Mouse (Mus musculus) heart, embryonic 13.5 days (tissue): ENCODE measurements around the gene Zic5. TPM values are rescaled to one million over a fixed set of nuclear protein-coding genes. Genes with fewer than 3 reads are reported as not detected.

Experiments used
- ATAC-seq: fragments of 200-750 bp; cut with Nextera tagmentation; 2 replicates; pipeline ENCODE4 v1.8.0; 2017; ENCODE audit warnings: moderate TSS enrichment; ENCODE audit not compliant: insufficient number of reproducible peaks, low FRiP score, low TSS enrichment; ENCODE audit errors: extremely low read depth
- H3K27ac ChIP-seq: fragments of 300-500 bp; sonication (generic); replicated peaks from 2 replicates; pipeline ENCODE4 v1.5.1; 2015; ENCODE audit warnings: moderate library complexity, mild to moderate bottlenecking, inconsistent platforms
- H3K27me3 ChIP-seq: fragments of 300-500 bp; sonication (generic); replicated peaks from 2 replicates; pipeline ENCODE4 v1.6.1; 2015; ENCODE audit warnings: mild to moderate bottlenecking, inconsistent platforms
- H3K36me3 ChIP-seq: fragments of 300-500 bp; sonication (generic); 2 replicates; pipeline ENCODE4 v1.6.1; 2015; ENCODE audit warnings: mild to moderate bottlenecking, inconsistent platforms
- H3K4me1 ChIP-seq: fragments of 300-500 bp; sonication (generic); 2 replicates; pipeline ENCODE4 v1.6.1; 2015; ENCODE audit warnings: inconsistent platforms
- H3K4me2 ChIP-seq: fragments of 300-500 bp; sonication (generic); 2 replicates; pipeline ENCODE4 v1.6.1; 2015; ENCODE audit warnings: inconsistent platforms, mild to moderate bottlenecking, moderate library complexity
- H3K4me3 ChIP-seq: fragments of 300-500 bp; sonication (generic); 2 replicates; pipeline ENCODE4 v1.5.1; 2015; ENCODE audit warnings: moderate library complexity, mild to moderate bottlenecking, inconsistent platforms
- H3K9ac ChIP-seq: fragments of 300-500 bp; sonication (generic); 2 replicates; pipeline ENCODE4 v1.6.1; 2015; ENCODE audit warnings: inconsistent platforms, mild to moderate bottlenecking, moderate library complexity
- H3K9me3 ChIP-seq: fragments of 300-500 bp; sonication (generic); 2 replicates; pipeline ENCODE4 v1.6.1; 2016; ENCODE audit warnings: inconsistent platforms
- WGBS: fragments of 180-500 bp; shearing (Covaris S2); methylation state at CpG from one replicate; pipeline ENCODE4 v1.1.7; 2015; ENCODE audit warnings: mixed read lengths; 5-methylcytosine and 5-hydroxymethylcytosine counted together
- polyA plus RNA-seq: library from polyadenylated mRNA; unstranded; fragments of >200 nt; fragmentation: Nextera tagmentation; extraction: Ambion mirVana; gene quantifications from 2 replicates; pipeline ENCODE4 v1.2.1, GENCODE M21; 2015

Zic5 gene
- polyA plus RNA-seq, 1 experiment from 2014 or later = not detected

- Histone ChIP-seq H3K9ac (peak within 1 kb of the TSS; percentile 24), H3K36me3 (no peaks in the 10 kb centered on the region), H3K27ac (no peak within 1 kb of the TSS), H3K4me3 (peak within 1 kb of the TSS; percentile 50), H3K4me1 (peaks cover 19% of the 10 kb centered on the region), H3K4me2 (peak within 1 kb of the TSS; percentile 83), H3K9me3 (no peaks in the 10 kb centered on the region), H3K27me3 (peaks cover 98% of the 10 kb centered on the region)
- 2% methylated on average over 58 of the region's 59 CpGs for WGBS
- no peak for ATAC-seq
Observed at GRCm38 (mm10) chr14:122450496-122451382, 14.7 kb downstream of the Zic5 start, which contains the start of gene Gm5089. TSS of gene Gm5089 (minus strand) at chr14:122451115.

GRCm38 (mm10) chr14:122449601-122450495, 15.6 kb downstream of the Zic5 start:
- Histone ChIP-seq H3K36me3 (no peaks in the 10 kb centered on the region), H3K9ac (peak overlapping the region; percentile 24; the same call in 1 of the 2 replicates), H3K4me3 (peak overlapping the region; percentile 50), H3K27me3 (peaks cover 94% of the 10 kb centered on the region), H3K9me3 (no peaks in the 10 kb centered on the region), H3K4me2 (peak overlapping the region; percentile 83), H3K27ac (no peak overlapping the region), H3K4me1 (peaks cover 19% of the 10 kb centered on the region)
- no peak for ATAC-seq
- 4% methylated on average over 29 of the region's 29 CpGs for WGBS

- Histone ChIP-seq H3K9me3 (no peaks in the 10 kb centered on the region), H3K27ac (no peak overlapping the region), H3K4me1 (peaks cover 4% of the 10 kb centered on the region; the same call in 1 of the 2 replicates), H3K27me3 (peaks cover 15% of the 10 kb centered on the region), H3K4me2 (peak overlapping the region; percentile 22), H3K36me3 (no peaks in the 10 kb centered on the region), H3K9ac (no peak overlapping the region), H3K4me3 (no peak overlapping the region)
- ATAC-seq = no peak
- WGBS = 34% methylated on average over 10 of the region's 10 CpGs
Observed at GRCm38 (mm10) chr14:122436850-122437249, 28.6 kb downstream of the Zic5 start.

GRCm38 (mm10) chr14:122434039-122434438, 31.4 kb downstream of the Zic5 start:
- H3K4me3 ChIP-seq = no peak overlapping the region
- H3K4me2 ChIP-seq = no peak overlapping the region
- H3K4me1 ChIP-seq = peaks cover 4% of the 10 kb centered on the region; the same call in 1 of the 2 replicates
- H3K9me3 ChIP-seq = no peaks in the 10 kb centered on the region
- peaks cover 10% of the 10 kb centered on the region for H3K27me3 ChIP-seq
- no peak for ATAC-seq
- WGBS = 87% methylated on average over 10 of the region's 10 CpGs
- H3K27ac ChIP-seq = no peak overlapping the region
- no peaks in the 10 kb centered on the region for H3K36me3 ChIP-seq
- no peak overlapping the region for H3K9ac ChIP-seq

- H3K9ac ChIP-seq = no peak overlapping the region
- no peak overlapping the region for H3K4me3 ChIP-seq
- H3K36me3 ChIP-seq = no peaks in the 10 kb centered on the region
- no peak for ATAC-seq
- WGBS = 62% methylated on average over 3 of the region's 3 CpGs
- no peaks in the 10 kb centered on the region for H3K9me3 ChIP-seq
- no peak overlapping the region for H3K4me2 ChIP-seq
- no peak overlapping the region for H3K27ac ChIP-seq
- H3K27me3 ChIP-seq = peaks cover 10% of the 10 kb centered on the region
- peaks cover 4% of the 10 kb centered on the region; the same call in 1 of the 2 replicates for H3K4me1 ChIP-seq
Observed at GRCm38 (mm10) chr14:122432558-122432957, 32.9 kb downstream of the Zic5 start.

- WGBS = 77% methylated on average over 3 of the region's 3 CpGs
- ATAC-seq = no peak
- H3K27me3 ChIP-seq = peaks cover 16% of the 10 kb centered on the region
Observed at GRCm38 (mm10) chr14:122427654-122428053, 37.8 kb downstream of the Zic5 start.

GRCm38 (mm10) chr14:122427204-122427560, 38.3 kb downstream of the Zic5 start:
- Histone ChIP-seq H3K27ac (no peak overlapping the region), H3K36me3 (no peaks in the 10 kb centered on the region), H3K9me3 (no peaks in the 10 kb centered on the region), H3K27me3 (peaks cover 16% of the 10 kb centered on the region), H3K4me3 (no peak overlapping the region), H3K4me2 (no peak overlapping the region), H3K9ac (no peak overlapping the region), H3K4me1 (no peaks in the 10 kb centered on the region)
- no peak for ATAC-seq
- WGBS = 53% methylated on average over 8 of the region's 8 CpGs

More at GRCm38 (mm10) chr14:122427654-122428053, 37.8 kb downstream of the Zic5 start:
- Histone ChIP-seq H3K4me2 (no peak overlapping the region), H3K4me3 (no peak overlapping the region), H3K9ac (no peak overlapping the region), H3K9me3 (no peaks in the 10 kb centered on the region), H3K4me1 (no peaks in the 10 kb centered on the region), H3K36me3 (no peaks in the 10 kb centered on the region), H3K27ac (no peak overlapping the region)

GRCm38 (mm10) chr14:122426529-122427203, 38.8 kb downstream of the Zic5 start:
- no peak overlapping the region for H3K9ac ChIP-seq
- H3K4me3 ChIP-seq = no peak overlapping the region
- no peaks in the 10 kb centered on the region for H3K36me3 ChIP-seq
- no peaks in the 10 kb centered on the region for H3K4me1 ChIP-seq
- no peak overlapping the region for H3K4me2 ChIP-seq
- no peak for ATAC-seq
- H3K27ac ChIP-seq = no peak overlapping the region
- H3K27me3 ChIP-seq = peaks cover 16% of the 10 kb centered on the region
- H3K9me3 ChIP-seq = no peaks in the 10 kb centered on the region
- WGBS = 52% methylated on average over 10 of the region's 10 CpGs

- WGBS = 87% methylated on average over 3 of the region's 3 CpGs
- Histone ChIP-seq H3K36me3 (no peaks in the 10 kb centered on the region), H3K4me1 (no peaks in the 10 kb centered on the region), H3K27me3 (peaks cover 16% of the 10 kb centered on the region), H3K9me3 (no peaks in the 10 kb centered on the region), H3K27ac (no peak overlapping the region), H3K9ac (no peak overlapping the region), H3K4me3 (no peak overlapping the region), H3K4me2 (no peak overlapping the region)
- no peak for ATAC-seq
Observed at GRCm38 (mm10) chr14:122424441-122424840, 41.0 kb downstream of the Zic5 start.

- Histone ChIP-seq H3K9me3 (no peaks in the 10 kb centered on the region), H3K27ac (no peak overlapping the region), H3K36me3 (no peaks in the 10 kb centered on the region), H3K4me3 (no peak overlapping the region), H3K4me1 (no peaks in the 10 kb centered on the region), H3K27me3 (peaks cover 14% of the 10 kb centered on the region), H3K4me2 (no peak overlapping the region), H3K9ac (no peak overlapping the region)
- 43% methylated on average over 4 of the region's 4 CpGs for WGBS
- ATAC-seq = no peak
Observed at GRCm38 (mm10) chr14:122416166-122416771, 49.2 kb downstream of the Zic5 start.
